Mouse (Mus musculus) adrenal gland, postnatal 25 days (tissue): Measurements from ENCODE around the gene Ccdc18. TPM values are rescaled to one million over a fixed set of nuclear protein-coding genes. Genes with fewer than 3 reads are reported as not detected.
A peak's percentile ranks its signal among the peaks of the same experiment; 100 is the strongest.
"Not testable (repeated sequence)": the region's sequence is repeated elsewhere in the genome, so short reads cannot be mapped to it uniquely, and the experiment has no call there.

ENCODE experiments used
- DNase-seq: peaks from one replicate; pipeline ENCODE4 v3.0.0; 2021; ENCODE audit warnings: mixed read lengths
- long read RNA-seq: library from polyadenylated mRNA; stranded (forward); transcript quantifications from one replicate; pipeline ENCODE4 v2.0.0, GENCODE M21; 2021
- total RNA-seq: library from RNA; stranded (reverse); gene quantifications from 2 replicates; pipeline ENCODE4 v1.2.3, GENCODE M21; 2021

Gene Ccdc18
- 1.2 and 2.1 TPM in 2 replicates for total RNA-seq
- long read RNA-seq, partial matches to known transcripts, result 1 of 3 reads
- long read RNA-seq, other reads (novel, unspliced or antisense), result 2 of 3 reads

DNA sequence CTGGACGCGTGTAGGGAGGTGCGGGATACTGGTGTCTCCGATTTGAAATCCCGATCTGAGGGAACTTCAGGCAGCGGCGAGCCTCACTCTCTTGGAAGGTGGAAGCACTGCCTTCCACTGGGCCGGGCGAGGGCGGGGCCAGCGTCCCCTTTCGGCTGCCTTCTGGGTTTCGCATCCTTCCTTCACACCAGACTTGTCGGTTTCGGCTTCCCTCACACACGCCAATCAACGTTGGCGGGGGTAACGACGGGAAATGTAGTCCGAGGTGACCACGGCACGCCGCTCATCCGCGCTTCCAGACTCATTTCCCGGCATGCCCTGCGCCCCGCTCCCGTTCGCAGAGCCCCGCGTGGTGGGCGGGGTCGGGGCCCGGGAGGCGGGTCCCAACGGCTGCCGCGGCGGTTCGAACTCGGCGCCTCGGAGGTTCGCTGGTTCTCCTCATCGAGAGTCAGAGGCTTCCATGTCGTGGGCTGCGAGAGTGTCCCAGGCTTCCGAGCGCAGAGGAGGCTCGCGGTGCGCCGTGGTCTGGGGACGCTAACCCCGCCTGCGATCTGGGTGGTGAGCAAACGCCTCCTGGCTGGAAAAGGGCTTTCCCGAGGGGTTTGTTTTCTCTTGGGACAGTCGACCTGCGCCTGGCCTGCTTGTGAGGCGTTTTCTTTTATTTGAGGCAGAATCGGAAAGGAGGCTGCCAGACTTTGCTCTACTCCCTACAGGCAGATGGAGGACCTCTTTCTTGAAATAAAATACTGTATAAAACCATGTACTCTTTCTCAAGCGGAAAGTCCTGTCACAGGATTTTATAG is at the start of gene Ccdc18, which contains the start of gene Tmed5:
Gene Ccdc18, plus strand, starts transcription at position 435 of the 803 bp plus-strand sequence.
Gene Tmed5, minus strand, starts transcription at position 180 of the 803 bp plus-strand sequence.
- DNase-seq, result peak; percentile 98

DNA sequence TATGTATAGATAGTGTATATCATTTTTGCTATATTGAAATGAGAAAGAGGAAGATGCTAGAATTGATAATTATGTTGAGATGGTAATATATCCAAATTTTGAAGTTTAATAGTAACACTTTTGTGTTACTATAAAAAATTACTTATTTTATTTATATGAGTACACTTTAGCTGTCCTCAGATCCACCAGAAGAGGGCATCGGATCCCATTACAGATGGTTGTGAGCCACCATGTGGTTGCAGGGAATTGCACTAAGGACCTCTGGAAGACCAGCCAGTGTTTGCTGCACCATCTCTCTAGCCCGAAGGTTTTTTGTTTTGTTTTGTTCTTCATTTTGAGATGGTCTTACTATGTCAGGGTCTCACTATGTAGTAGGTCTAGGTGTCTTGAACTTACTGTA is 47.2 kb upstream of the Ccdc18 start:
- DNase-seq, result no peak

DNA sequence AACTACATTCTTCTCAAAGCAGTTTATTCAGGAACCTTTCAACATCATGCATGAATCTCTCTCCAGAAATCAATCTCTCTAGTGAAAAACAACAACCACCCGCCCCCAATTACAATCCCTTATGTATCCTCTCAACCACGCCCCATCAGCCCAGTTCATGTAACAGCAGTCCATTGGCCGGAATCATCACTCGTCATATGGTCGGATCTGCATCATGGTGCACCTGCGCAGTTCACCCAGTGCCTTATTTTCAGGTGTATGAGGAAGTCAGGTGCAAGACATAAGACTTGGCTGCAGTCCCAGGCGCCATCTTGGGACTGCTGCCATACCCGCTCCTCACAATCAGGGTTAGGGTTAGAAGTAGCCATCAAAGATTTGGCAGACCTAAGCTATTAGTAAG is 39.9 kb upstream of the Ccdc18 start:
- not testable (repeated sequence) for DNase-seq

DNA sequence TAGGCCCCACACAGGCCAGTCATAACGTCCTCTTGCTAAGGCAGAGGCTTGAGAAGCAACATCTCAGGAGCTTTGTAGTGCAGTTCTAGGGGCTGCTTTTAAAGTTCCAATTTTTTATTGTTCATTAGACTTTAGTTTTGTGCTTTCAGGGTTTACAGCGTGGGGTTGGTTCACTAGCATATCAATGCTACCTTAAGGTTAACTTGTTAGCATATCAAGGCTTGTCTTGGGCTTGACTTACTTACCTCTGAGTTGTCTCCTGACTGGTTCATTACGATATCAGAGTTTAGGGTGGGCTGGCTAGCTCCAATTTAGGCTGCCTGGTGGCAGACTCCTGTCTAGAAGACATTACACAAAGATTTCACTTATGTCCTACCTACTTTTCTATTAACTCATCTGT is 35.0 kb upstream of the Ccdc18 start:
- no peak for DNase-seq

DNA sequence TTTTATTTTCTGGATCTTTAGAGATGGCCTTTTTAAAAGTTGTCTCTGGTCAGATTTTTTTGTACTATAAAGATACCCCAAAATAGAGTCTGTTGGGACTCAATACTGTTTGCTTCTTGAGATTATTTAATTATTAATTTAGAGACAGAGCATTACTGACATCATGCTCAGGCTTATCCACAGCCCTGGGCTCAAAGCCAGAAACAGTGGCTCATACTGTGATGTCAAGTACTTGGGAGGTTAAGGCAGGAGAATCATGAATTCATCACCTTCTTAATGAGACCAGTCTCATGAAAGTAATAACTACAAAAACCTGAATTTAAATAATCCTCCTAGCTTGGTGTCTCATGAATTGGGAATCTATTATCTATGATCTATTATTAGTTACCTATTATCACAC is 32.5 kb upstream of the Ccdc18 start:
- peak; percentile 50 for DNase-seq

DNA sequence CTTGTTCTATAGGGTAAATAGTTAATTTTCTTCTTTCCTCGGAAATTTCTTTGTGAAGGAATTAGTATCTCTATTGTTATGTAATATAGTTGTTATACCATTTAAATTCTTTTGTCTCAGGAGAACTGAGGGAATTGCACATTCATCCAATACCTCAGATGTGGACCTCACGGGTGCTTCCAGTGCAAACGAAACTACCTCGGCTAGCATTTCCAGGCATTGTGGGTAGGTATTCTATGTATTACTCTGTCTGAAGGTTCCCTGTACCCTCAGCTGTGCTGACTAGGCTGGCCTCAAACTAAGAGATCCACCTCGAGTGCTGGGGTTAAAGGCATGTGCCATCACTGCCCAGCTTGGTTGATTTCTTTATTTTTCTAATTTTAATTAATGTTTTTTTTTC is 28.4 kb upstream of the Ccdc18 start:
- no peak for DNase-seq

DNA sequence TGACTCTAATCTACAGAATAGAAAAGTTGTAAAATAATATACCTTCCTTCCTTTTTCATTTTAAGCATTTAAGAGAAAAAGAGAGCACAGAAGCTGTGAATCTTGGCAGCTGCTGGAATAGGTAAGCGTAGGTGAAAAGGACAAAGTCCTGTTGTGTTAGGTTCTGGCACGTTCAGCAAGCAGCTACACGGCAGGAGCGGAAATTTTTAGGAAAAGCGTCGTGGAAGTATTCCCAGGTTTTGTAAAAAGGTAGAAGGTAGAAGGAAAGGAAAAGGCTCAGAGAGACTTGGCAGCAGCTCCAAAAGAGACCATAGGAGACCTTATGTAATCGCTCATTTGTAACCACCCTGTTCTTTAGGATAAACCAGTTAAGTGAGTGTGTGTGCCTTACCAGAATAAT is 23.3 kb upstream of the Ccdc18 start:
- DNase-seq, result no peak

DNA sequence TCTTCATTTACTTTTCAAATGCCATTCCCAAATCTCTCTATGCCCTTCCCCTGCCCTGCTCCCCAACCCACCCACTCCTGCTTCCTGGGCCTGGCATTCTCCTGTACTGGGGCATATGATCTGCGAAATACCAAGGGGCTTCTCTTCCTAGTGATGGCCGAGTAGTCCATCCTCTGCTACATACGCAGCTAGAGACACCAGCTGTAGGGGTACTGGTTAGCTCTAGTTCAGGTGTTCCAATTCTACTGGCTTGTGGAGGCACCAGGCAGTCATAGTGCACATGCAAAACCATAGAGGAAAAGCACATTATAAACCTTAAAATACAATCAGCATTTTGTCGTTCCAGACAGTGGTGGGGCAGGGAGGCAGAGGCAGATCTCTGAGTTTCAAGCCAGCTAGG is 15.0 kb upstream of the Ccdc18 start:
- DNase-seq, result no peak

DNA sequence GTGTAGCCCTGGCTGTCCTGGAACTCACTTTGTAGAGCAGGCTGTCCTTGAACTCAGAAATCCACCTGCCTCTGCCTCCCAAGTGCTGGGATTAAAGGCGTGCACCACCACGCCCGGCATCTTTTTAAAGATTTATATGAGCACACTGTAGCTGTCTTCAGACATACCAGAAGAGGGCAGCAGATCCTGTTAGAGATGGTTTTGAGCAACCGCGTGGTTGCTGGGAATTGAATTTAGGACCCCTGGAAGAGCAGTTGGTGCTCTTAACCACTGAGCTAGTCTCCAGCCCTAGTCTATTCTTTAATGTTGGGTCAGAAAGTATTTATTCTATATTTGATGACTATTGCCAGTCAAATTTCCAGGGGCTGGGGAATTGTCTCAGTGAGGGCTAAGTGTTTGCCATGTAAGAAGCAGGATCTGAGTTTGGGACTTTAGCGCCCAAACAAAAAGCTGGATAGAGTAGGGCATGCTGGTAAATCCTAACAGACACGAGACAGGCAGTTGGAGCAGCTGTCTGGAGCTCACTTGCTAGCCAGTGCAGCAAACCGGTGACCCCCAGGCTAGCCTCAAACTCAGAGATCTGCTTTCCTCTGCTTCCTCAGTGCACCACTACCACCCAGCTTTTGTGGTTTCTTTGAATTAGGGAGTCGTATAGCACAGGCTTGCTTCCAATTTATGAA is 12.3 kb upstream of the Ccdc18 start:
- DNase-seq, result no peak

DNA sequence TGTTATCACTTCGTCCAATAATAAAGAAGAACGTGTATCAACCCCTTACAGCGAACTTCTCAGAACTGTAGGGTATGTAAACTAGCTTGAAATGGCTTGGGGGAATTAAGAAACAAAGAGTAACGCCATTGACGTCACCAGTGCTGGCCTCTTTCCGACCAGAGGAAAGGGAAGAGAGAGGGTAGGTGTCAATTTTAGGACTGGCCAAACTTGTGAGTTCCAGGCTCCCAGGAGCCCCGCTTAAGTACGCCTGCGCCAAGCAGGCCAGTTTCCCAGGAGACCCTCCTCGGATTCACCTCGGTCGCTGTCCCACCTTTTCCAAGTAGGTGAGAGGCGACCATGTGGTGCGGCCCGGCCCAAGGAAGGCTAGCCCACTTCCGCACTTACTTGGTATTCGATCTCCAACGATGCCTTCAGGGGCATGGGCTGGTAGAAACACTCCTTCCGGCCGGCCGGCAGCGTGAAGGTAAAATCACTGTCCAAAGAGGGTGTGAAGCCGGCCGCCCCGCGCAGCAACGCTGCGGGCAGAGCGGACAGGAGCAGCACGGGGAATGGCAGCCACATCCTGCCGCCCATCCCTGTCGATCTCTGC is 730 bp upstream of the Ccdc18 start:
- peak; percentile 48 for DNase-seq

DNA sequence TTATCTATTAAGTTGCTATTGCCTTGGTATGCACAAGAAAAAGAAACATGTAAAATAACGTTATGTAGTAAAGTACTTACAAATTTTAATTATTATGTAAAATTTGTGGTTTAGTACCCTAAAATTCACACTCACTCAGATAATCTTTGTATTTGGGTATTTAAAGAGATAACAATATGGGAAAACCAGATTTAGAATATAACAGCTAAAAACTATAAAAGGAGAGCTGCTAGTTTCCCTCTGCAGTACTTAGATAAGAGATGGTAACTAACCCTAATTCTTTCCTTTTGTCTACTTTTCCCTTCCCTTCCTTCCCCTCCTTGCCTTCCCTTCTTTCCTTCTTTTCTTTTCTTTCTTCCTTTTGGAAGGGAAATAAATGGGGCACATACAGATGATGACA is 19.9 kb downstream of the Ccdc18 start:
- no peak for DNase-seq

DNA sequence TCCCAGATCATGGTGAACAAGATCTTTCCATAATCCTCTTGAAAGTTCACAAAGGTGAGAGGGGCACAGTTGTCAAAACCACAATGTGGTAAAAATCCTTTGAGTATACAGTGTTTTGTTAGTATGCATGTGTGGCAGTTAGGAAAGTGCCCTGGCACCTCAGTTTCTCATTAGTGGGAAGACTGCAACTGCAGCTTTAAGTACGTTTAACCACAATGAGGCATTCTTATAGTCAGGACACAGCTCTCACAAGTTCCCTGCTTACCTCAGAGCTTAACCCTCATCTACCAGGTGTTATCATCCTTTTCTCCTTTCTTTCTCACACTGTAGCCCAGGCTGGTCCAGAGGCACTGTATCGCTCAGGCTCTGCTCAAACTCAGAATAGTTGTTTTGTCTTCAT is 28.1 kb downstream of the Ccdc18 start:
- DNase-seq, result no peak

DNA sequence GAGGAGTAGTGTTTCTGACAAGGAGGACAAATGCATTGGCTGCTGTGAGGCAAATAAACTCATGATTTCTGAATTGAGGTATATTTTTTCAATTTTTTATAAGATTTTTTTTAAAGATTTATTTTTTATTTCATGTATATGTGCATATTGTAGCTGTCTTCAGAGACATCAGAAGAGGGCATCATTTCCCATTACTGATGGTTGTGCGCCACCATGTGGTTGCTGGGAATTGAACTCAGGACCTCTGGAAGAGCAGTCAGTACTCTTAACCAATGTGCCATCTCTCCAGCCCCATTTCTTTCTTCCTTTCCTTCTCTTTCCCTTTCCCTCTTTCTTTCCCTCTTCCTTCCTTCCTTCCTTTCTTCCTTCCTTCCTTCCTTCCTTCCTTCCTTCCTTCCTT is 31.0 kb downstream of the Ccdc18 start:
- DNase-seq, result peak; percentile 42

DNA sequence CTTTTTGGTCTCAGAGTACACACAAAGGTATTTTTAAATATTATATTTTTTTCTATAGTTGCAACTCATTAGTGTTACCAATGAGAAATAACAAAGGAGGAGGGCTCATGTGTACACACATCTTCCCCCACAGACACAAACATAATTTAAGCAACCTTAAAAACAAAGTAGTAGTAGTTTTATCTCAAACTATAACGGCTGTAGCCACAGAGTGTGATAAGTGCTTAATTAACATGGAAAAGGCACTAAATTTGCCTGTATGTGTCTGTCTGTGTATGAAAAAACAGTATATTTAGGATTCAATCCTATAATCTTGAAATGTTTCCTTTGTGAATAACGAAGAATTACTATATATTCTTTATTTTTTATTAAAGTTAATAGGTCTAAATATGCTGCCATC is 51.4 kb downstream of the Ccdc18 start:
- no peak for DNase-seq

DNA sequence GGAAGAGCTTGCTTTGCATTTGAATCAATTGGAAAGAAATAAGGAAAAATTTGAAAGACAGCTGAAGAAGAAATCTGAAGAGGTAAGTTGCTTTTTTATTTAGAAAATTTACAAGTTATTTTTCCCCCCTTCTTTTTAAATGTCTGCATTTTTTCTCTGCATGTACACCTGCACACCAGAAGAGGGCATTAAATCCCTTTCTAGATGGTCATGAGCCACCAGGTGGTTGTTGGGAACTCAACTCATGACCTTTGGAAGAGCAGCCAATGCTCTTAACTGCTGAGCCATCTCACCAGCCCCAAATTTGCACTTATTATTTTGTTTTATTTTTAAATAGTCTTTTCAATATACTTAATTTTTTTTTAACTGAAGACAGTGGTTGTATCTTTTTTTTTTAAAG is 56.3 kb downstream of the Ccdc18 start:
- no peak for DNase-seq

DNA sequence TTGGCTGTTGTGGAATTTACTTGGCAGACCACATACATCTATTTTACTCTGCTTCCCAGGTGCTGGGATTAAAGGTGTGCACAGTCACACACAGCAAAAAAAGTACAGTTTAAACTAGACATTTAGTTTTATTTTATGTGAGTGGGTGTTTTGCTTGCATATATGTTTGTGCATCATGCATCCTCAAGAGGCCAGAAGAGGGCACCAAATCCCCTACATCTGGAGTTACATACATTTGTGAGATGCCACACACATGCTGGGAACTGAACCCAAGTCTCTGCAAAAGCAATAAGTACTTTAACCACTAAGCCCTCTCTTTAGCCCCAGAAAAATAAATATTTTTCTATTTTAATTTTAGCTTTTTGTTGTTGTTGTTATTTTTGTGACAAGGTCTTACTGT is 73.3 kb downstream of the Ccdc18 start:
- DNase-seq, result no peak

DNA sequence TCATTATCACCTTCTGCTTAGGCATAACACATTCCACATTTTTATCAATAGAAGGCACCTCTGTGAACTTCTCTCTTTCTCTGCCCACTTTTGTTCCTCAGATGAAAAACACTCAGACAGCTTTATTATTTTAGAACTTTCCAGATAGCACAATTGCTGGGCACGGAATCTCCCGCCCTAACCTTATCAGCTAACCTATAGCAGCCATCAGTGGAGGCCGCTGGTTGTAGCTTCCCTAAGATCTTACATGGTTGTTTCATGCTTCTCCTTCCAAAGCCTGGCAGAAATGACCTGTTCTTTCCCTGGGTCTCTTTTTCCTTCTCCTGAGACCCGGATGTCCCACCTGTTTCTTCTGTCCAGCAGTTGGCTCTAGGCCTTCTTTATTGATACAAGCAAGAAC is 78.8 kb downstream of the Ccdc18 start:
- DNase-seq, result no peak

DNA sequence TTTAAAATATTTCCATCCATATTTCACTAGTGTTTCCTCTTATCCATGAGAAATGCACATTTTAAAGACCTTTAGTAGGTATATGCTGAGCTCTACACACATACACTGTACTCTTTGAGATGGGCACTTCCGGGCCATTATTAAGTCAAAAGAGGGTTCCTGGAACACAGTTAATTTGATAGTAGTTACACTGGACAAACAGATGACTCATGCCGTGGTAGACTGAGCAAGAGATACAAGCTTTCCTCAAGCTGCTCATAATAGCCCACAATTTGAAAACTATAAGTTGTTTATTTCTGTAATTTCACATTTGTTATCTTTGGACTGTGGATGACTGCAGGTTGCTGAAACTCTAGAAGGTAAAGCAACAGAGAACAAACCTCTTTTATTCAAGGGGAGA is 82.3 kb downstream of the Ccdc18 start:
- no peak for DNase-seq

DNA sequence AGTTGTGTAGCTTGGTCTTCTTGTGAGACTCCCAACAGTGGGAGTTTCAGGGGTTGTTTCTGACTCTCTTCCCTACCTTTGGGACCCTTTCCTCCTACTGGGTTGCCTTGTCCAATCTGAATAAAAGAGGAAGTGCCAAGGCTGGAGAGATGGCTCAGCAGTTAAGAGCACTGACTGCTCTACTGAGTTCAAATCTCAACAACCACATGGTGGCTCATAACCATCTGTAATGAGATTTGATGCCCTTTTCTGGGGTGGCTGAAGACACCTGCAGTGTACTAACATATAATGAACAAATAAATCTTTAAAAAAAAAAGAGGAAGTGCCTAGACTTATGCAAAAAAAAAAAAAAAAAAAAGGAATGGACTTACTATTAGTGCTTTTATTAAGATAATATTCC is 91.4 kb downstream of the Ccdc18 start:
- no peak for DNase-seq

DNA sequence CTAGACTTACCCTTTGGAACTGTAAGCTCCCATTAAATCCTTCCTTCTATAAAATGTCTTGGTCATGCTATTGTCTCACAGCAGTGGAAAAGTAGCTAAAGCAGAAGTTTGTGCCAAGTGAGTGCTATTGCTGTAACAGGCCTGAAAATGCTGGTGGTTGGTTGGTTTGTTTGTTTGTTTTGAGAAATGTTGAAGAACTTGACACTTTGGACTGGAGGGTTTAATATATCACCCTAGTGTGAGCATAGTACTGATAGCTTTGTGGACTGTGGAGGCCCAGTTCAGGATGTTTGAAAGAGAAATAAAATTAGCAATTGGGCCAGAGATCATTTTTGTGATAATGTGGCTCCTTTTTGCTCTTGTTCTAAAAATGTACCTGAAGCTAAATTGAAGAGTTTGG is 93.5 kb downstream of the Ccdc18 start:
- no peak for DNase-seq

DNA sequence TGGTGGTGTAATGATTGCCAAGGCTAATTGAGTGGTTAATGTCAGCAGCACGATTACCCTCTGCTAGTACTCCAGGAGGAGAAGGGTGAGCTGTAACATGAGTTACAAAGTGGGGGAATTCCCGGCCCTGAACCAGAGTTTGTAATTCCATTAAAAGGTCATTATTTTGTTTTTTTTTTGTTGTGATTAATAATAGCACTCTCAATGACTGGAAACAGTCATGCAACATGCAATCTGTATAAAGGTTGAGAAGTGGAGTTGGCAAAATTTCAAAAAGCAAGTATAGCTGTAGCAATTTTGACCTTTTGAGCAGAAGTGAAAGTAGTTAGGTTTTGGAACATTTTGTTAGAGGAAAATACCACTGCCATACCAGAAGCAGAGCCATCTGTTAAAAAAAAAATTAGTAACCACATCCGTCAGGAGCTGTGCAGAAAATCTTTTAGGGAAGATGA is 113.7 kb downstream of the Ccdc18 start:
- DNase-seq, result peak; percentile 15

DNA sequence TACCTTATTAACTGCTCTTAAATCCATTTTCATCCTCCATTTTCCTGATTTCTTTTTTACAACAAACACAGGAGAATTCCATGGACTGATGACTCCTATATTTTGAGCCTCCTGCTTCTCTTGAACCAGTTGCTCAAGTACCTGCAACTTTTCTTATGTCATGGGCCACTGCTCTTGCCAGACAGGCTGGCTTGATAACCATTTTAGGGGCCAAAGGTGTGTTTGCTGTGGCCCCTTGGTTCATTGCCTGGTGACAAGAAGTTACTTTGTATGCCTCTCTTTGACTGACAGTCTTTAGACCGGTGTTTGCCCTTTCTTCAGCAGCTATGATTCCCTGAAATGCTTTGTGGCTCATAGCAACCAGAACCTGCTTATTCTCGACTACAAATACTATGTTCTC is 117.4 kb downstream of the Ccdc18 start:
- DNase-seq, result no peak

DNA sequence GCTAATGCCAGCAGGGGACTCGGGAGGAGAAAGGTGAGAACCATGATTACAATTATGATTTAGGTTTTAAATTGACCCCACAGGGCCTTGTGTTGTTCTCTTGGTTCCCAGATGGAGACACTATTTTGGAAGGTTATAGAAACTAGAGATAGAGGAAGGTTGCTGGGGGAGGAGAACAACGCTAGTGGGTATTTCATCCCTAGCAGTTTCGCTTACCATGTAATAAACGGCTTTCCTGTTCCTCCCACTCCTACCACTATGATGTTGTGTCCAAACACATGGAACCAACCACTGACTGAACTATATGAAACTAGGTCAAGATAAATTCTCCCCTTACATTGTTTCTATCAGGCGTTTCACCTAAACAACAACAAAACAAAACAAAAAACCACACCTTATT is 122.6 kb downstream of the Ccdc18 start:
- DNase-seq, result no peak
